Mouse (Mus musculus) macrophage (primary cell): ENCODE measurements around the gene U2af1l4. TPM values are rescaled to one million over a fixed set of nuclear protein-coding genes. Genes with fewer than 3 reads are reported as not detected.

ENCODE experiments used
- H3K27ac ChIP-seq: fragments of 350-480 bp; formaldehyde crosslinking; 2 replicates; pipeline ENCODE4 v1.9.0; 2021
- H3K36me3 ChIP-seq: fragments of 350-480 bp; formaldehyde crosslinking; 2 replicates; pipeline ENCODE4 v1.9.0; 2021; ENCODE audit errors: inconsistent target
- H3K4me3 ChIP-seq: fragments of 350-480 bp; formaldehyde crosslinking; 2 replicates; pipeline ENCODE4 v1.9.0; 2021; ENCODE audit errors: inconsistent target
- H3K79me2 ChIP-seq: fragments of 350-480 bp; formaldehyde crosslinking; 2 replicates; pipeline ENCODE4 v1.9.0; 2021; ENCODE audit errors: inconsistent target
- WGBS: methylation state at CpG from one replicate; pipeline ENCODE4 v1.1.7; 2026; ENCODE audit warnings: inconsistent platforms; ENCODE audit not compliant: missing documents; 5-methylcytosine and 5-hydroxymethylcytosine counted together
- polyA plus RNA-seq: library from polyadenylated mRNA; stranded (reverse); fragments of 250-400 nt; gene quantifications from 3 replicates; pipeline ENCODE4 v1.2.4, GENCODE M21; 2018; ENCODE audit warnings: inconsistent platforms
- total RNA-seq, 78 experiments: library from RNA; depleted of rRNA; stranded (reverse); fragments of 250-400 nt; gene quantifications; 1 replicate in 9 of 78; 2 replicates in 24 of 78; 3 replicates in 43 of 78; 4 replicates in 2 of 78; pipeline ENCODE4 v1.2.4; 2018; ENCODE audit warnings: inconsistent platforms in 56 of 78

The U2af1l4 gene
- total RNA-seq (2018; cell fraction: chromatin; rRNA removed), result 100 to 1,000 TPM in 6 of 26 experiments, 10 to 100 TPM in 20; 45.8 to 120 (median 81.3) TPM
- total RNA-seq (2018; cell fraction: cytosol; rRNA removed), result 10 to 100 TPM; 46.1 to 67.7 (median 54.9) TPM
- 10 to 100 TPM; 21.8 to 77.0 (median 47.0) TPM for total RNA-seq (2018; cell fraction: nucleus; rRNA removed)
- polyA plus RNA-seq, result 61.4 to 79.9 TPM (median 65.3 TPM) in 3 replicates

DNA sequence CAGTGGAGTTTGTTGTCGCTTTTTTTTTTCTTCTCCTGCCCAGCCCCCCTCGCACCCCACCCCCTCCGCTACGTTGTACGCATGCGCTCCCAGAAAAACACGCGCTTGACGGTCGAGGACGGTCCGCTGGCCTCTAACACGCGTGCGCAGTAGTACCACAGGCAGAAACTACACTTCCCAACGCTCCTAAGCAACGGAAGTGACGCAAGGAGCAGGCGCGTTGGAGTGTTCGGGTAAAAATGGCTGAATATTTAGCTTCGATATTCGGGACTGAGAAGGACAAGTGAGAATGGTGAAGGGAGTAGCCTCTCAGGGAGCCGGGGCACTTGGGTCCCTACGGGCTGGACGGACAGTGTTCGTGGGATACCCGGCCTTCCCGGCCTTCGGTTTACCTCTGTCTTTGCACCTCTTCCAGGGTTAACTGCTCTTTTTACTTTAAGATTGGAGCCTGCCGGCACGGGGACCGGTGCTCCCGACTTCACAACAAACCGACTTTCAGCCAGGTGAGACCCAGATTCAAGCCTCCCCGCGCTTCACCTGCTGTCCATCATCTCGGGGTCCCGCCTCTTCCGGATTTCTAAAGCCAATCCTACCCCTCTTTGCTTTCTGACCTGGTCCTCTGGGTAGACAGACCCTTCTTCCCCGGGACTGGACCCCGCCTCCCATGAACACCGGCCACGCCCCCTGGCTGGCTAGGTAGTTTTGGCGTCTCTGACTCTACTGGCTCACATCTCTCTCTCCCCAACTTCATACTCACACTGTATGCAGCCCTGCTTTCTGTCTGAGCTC lies at the start of gene U2af1l4, which contains the start of the genes Gm49396 and Psenen:
Gene U2af1l4 (plus strand): TSS at position 185 of the 789 bp plus-strand sequence.
Gene Gm49396 (plus strand): TSS at position 228 of the 789 bp plus-strand sequence.
Gene Psenen (minus strand): TSS at position 511 of the 789 bp plus-strand sequence.
- Histone ChIP-seq H3K36me3 (peaks cover 26% of the 10 kb centered on the region; the same call in 1 of the 2 replicates), H3K79me2 (peaks cover 34% of the 10 kb centered on the region), H3K4me3 (peak within 1 kb of the TSS; percentile 99), H3K27ac (peak within 1 kb of the TSS; percentile 87)
- WGBS, result 1% methylated on average over 44 of the region's 45 CpGs

DNA sequence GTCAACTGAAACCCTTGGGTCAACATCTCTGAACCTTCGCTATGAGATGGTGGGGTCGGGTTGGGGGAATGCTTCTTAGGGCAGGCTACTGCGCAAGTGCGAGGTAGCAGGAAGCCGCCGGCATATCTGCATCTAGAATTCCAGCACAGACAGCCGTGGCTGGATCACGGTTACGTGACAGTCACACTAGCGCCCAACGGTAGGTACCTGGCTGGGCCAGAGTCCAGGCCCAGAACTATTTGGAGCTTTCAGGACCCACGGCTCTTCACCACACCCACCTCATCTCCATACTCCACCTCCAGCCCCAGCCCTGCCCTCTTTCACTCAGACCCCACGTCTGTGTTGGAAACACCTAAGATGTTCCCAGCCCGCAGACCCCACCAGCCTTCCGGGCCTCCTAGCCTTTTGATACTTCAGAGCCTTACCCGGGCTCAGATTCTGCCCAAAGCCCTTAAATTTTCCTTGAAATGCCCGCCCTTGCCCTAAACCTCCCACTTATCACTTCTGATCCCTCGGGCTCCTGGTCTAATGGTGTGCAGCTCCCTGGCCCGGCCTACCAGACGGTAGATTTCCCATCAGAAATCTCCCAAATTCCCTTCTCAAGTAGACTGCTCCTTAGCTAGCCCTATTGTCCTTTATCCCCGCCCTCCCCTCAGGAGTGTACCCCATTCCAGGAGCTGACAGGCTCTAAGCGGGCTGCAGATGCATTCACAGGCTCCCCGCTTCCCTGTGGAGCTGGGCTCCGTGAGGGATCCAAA lies 47.9 kb upstream of the U2af1l4 start:
- H3K36me3 ChIP-seq, result no peaks in the 10 kb centered on the region
- no peaks in the 10 kb centered on the region for H3K79me2 ChIP-seq
- WGBS, result 79% methylated on average over 24 of the region's 24 CpGs
- no peak overlapping the region for H3K4me3 ChIP-seq
- H3K27ac ChIP-seq, result no peak overlapping the region

DNA sequence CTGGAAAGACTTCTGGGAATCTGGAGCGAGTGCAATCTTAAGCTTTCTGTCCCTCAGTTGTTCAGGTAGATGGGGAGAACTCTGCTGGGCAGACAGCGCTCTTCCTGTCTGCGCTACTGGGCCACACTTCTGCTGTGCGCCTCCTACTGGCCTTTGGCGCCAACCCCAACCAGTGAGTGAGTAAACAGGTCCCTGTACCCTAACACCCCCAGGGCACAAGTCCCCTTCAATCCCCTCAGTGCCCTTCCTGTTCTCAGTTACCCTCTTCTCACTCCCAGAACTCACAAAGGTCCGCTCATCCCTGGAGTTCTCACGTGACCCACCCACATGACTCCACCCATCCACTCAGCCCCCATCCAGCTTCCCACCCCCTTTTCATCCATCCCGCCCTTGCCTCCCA lies 44.8 kb upstream of the U2af1l4 start:
- no peaks in the 10 kb centered on the region for H3K36me3 ChIP-seq
- 63% methylated on average over 7 of the region's 8 CpGs for WGBS
- H3K4me3 ChIP-seq, result no peak overlapping the region
- no peaks in the 10 kb centered on the region for H3K79me2 ChIP-seq
- no peak overlapping the region for H3K27ac ChIP-seq

DNA sequence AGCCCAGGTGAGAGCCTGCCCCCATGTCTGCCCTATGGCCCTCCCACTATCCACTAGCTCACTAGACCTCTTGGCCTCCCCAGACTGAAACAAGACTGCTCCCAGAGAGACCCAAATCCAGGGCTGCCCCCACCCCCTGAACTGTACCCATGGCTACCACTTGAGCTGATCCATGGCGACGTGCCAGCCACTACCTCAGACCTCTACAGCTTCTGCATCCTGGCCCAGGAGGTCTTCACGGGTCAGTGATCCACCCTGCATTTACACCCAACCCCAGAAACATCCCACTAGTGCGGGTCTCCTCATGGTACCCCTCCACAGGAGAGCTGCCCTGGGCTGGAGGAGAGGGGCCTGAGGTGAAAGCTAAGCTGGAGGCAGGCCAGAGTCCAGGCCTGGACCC lies 42.7 kb upstream of the U2af1l4 start:
- H3K79me2 ChIP-seq, result no peaks in the 10 kb centered on the region
- no peak overlapping the region for H3K4me3 ChIP-seq
- no peaks in the 10 kb centered on the region for H3K36me3 ChIP-seq
- WGBS, result 65% methylated on average over 4 of the region's 4 CpGs
- H3K27ac ChIP-seq, result no peak overlapping the region

DNA sequence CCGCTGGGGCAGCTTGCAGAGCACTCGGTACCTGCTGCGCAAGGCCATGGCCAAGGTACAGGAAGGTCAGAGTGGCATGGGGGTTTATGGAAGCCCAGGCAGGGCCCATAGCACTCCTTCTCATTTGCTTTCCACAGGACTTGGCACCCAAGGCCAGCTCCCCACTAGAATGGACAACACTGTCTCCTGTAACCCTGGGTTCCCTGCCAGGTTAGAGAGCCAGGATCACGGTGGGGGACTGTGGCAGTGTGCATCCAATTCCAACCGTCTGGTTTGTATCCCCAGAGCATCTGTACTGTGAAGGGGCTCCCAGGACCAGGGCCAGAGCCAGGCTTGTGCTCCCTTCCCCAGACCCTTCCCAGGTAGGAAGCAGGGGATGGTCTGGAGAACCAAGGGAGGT lies 42.2 kb upstream of the U2af1l4 start:
- Histone ChIP-seq H3K27ac (no peak overlapping the region), H3K79me2 (no peaks in the 10 kb centered on the region), H3K4me3 (no peak overlapping the region), H3K36me3 (no peaks in the 10 kb centered on the region)
- WGBS, result 89% methylated on average over 5 of the region's 5 CpGs

DNA sequence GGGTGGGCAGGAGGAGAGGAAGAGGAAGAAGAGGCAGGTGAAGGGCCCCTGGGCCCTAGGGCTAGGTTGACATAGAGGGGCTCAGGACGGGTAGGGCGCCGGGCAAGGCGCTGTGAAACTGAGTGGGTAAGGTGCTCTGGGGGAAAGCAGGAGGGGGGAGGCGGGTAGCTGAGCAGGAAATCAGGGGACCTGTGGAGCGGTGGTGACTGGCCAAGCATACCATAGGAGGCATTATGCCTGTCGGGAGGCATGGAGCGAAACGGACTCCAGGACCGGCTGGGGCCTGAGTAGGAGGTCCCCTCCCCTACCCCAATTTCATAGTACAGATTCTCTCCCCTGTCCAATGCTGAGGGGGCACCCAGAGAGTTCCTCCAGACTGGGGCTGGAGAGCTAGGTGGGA lies 40.2 kb upstream of the U2af1l4 start:
- 96% methylated on average over 10 of the region's 10 CpGs for WGBS
- Histone ChIP-seq H3K79me2 (no peaks in the 10 kb centered on the region), H3K36me3 (no peaks in the 10 kb centered on the region), H3K4me3 (no peak overlapping the region), H3K27ac (no peak overlapping the region)

DNA sequence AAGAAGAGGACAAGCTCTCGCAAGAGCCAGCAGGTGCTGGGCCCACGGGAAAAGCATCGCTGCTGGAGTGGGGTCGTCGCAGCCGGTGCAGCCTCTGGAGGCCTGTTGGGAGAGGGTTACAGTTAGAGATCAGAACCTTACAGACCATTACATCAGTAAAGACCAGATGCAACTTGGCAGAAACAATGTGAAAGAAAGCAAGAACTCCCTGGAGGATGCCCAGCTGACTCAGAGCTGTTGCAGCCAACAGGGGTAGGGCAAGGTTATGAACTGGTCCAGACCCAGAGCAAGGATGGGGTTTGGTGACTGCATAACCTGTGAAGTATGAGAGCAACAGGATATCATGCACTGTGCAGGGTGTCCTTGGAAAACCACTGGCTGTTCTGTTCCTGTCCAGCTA lies 38.6 kb upstream of the U2af1l4 start:
- WGBS, result 92% methylated on average over 6 of the region's 6 CpGs
- no peak overlapping the region for H3K27ac ChIP-seq
- H3K4me3 ChIP-seq, result no peak overlapping the region
- H3K36me3 ChIP-seq, result no peaks in the 10 kb centered on the region
- H3K79me2 ChIP-seq, result no peaks in the 10 kb centered on the region

DNA sequence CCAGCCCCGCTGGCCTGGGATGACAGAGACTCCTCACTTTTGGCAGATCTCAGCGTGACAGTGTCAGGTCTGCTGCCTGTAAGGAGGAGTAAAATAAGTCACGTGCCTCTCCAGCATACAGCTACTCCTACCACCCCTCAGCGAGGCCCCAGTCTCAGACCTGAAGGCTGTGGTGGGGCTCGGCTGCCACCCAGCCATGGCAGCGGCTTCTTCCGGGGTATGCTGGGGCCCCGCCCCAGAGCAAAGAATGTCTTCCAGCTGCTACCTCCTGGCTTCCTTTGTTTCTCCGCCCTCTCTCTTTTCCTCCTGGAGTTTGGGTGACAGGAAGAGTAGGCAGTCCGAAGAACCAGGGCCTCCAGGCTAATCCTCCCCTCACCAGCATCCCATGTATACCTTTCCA lies 37.1 kb upstream of the U2af1l4 start:
- Histone ChIP-seq H3K36me3 (no peaks in the 10 kb centered on the region), H3K27ac (no peak overlapping the region), H3K4me3 (no peak overlapping the region), H3K79me2 (no peaks in the 10 kb centered on the region)
- WGBS, result 94% methylated on average over 10 of the region's 10 CpGs

DNA sequence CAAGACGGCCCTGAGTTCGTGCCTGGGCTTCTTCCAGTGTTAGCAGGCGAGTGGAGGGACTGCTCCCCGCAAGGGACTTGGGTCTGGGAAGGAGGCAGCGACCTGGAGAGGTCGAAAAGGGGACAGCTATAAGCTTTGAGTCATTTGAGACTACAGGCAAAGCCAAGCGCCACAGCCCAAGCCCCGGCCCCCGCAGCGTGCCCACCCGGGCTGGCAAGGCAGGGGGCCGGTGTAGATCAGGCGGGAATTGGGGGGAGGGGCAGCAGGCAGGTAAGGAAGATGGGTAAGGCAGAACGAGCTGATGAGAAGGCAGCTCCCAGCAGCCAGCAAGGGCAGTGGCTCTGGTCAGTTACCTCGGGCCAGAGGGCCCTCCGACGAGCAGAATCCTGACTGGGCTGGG lies 36.7 kb upstream of the U2af1l4 start:
- Histone ChIP-seq H3K36me3 (no peaks in the 10 kb centered on the region), H3K27ac (no peak overlapping the region), H3K79me2 (no peaks in the 10 kb centered on the region), H3K4me3 (no peak overlapping the region)
- WGBS, result 91% methylated on average over 17 of the region's 17 CpGs

DNA sequence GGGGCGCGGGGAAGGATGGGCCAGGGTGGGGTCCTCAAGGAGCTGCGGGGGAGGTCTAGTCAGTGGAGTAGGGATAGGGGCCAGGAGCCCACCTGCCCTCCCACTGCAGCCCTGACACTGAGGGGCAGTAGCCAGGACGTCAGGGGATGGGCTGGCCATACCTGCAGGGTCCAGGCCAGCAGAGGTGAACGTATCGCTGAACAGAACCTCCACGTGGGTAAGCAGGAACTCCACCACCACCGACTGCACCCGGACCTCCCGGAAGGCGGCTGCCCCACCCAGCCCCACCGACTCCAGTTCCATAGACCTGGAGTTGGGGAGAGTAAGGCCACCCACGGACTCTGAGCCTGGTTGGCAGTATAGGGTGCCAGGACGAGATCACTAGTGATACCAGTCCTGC lies 36.1 kb upstream of the U2af1l4 start:
- 94% methylated on average over 14 of the region's 14 CpGs for WGBS
- no peak overlapping the region for H3K4me3 ChIP-seq
- H3K79me2 ChIP-seq, result no peaks in the 10 kb centered on the region
- no peak overlapping the region for H3K27ac ChIP-seq
- no peaks in the 10 kb centered on the region for H3K36me3 ChIP-seq

DNA sequence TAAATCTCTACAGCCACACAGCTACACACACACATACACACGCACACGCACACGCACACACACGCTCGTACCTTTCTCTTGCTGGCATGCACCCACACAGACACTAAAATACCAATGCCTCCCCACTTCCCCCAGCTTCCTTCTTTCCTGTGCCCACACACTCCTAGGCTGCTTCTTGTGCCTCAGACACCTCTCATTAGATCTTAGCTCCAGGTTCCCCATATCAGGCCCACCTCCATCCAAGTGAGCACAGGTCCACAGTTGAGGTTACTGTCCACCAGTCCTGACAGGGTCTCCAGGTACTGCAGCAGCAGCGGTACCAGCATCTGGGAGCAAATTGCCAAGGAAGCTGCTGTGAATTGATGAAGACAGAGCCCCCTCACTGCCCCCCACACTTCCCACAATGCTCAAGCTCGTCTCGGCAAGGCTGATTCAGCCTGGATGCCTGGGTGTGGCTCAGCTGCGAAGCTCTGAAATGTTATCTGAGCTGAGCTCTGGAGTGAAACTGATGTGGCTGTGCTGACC lies 31.7 kb upstream of the U2af1l4 start:
- 96% methylated on average over 9 of the region's 9 CpGs for WGBS
- Histone ChIP-seq H3K36me3 (no peaks in the 10 kb centered on the region), H3K79me2 (no peaks in the 10 kb centered on the region), H3K27ac (no peak overlapping the region), H3K4me3 (no peak overlapping the region)

DNA sequence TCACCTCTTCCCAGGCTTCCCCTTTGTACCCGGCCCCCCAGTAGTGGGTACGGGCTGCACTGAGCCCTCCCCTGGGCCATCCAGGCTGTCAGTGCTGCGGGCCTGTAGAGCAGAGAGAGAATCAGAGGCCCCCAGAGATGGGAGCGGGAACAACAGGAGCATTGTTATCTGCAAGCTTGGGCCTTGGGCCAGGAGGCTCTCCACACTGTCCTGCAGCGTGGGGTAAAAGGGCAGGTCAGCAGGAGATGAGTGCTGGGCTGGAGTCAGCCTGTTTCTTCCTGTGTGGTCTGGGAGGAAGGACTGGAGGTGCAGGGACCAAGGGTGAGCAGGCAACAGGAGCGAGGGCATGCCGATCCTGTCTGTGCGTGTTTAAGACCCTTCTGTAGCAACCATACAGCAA lies 30.2 kb upstream of the U2af1l4 start:
- Histone ChIP-seq H3K79me2 (no peaks in the 10 kb centered on the region), H3K27ac (no peak overlapping the region), H3K36me3 (no peaks in the 10 kb centered on the region), H3K4me3 (no peak overlapping the region)
- 90% methylated on average over 8 of the region's 8 CpGs for WGBS

DNA sequence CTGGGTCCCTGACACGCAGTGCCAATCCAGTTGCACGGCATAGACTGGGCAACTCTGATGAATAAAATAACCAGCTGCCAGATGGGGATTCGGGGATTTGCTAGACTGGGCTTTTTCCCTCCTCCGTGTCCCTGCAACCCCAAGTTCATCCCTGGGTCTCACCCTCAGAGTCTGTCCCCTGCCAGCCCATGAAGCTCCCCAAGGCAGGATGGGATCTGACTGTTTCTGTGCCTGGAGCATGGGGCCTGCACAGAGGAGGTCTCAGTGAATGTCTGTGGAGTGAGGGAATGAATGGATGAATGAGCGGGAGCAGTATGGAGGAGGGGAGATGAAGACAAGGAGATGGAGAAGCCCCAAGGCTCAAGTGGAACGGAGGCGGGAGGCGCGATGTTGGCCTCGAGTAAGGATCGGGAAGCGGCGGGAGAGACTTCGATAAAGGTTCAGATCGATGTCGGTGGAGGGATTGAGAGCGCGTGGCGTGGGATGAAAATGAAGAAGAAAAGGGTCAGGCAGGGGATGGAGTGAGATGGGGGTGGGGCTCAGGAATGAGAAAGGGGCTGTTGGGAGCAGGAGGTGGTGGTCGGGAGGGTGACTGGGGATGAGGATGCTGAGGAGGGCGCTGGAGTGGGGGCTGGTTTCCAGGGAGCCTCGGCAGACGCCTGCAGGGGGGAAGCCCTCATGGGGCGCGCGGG lies 29.0 kb upstream of the U2af1l4 start:
- H3K79me2 ChIP-seq, result no peaks in the 10 kb centered on the region
- WGBS, result 41% methylated on average over 25 of the region's 26 CpGs
- peak overlapping the region; percentile 14; the same call in 1 of the 2 replicates for H3K4me3 ChIP-seq
- H3K36me3 ChIP-seq, result no peaks in the 10 kb centered on the region
- no peak overlapping the region for H3K27ac ChIP-seq
